Mouse (Mus musculus): Measurements from ENCODE around the gene Trim26. TPM values are rescaled to one million over a fixed set of nuclear protein-coding genes. Genes with fewer than 3 reads are reported as not detected.

Trim26 gene
- polyA plus RNA-seq, 1 experiment from 2014 or later: 53.7 TPM

Other genes starting within 250 kb of the Trim26 start
- gene H2-M9, start 194.5 kb upstream of the Trim26 start, polyA plus RNA-seq (2015; fragmentation: Nextera tagmentation; extraction: Ambion mirVana): not detected in 2 replicates
- gene H2-M1, start 164.9 kb upstream of the Trim26 start, polyA plus RNA-seq (2015; fragmentation: Nextera tagmentation; extraction: Ambion mirVana): not detected in 2 replicates
- not detected in 2 replicates for gene H2-M10.5, start 64.2 kb upstream of the Trim26 start, polyA plus RNA-seq (2015; fragmentation: Nextera tagmentation; extraction: Ambion mirVana)
- gene H2-M10.6, start 25.0 kb upstream of the Trim26 start, polyA plus RNA-seq (2015; fragmentation: Nextera tagmentation; extraction: Ambion mirVana): not detected in 2 replicates
- 0.13 and 0.28 TPM in 2 replicates for gene Trim15, start 30.1 kb downstream of the Trim26 start, polyA plus RNA-seq (2015; fragmentation: Nextera tagmentation; extraction: Ambion mirVana)
- gene Trim10, start 32.4 kb downstream of the Trim26 start, polyA plus RNA-seq (2015; fragmentation: Nextera tagmentation; extraction: Ambion mirVana): 2.5 and 3.9 TPM in 2 replicates
- gene Trim40, start 53.0 kb downstream of the Trim26 start, polyA plus RNA-seq (2015; fragmentation: Nextera tagmentation; extraction: Ambion mirVana): not detected in 2 replicates
- not detected in 2 replicates for gene Trim31, start 61.0 kb downstream of the Trim26 start, polyA plus RNA-seq (2015; fragmentation: Nextera tagmentation; extraction: Ambion mirVana)
- 1.4 and 1.5 TPM in 2 replicates for gene Rnf39, start 105.8 kb downstream of the Trim26 start, polyA plus RNA-seq (2015; fragmentation: Nextera tagmentation; extraction: Ambion mirVana)
- 115 and 118 TPM in 2 replicates for gene Ppp1r11, start 114.6 kb downstream of the Trim26 start, polyA plus RNA-seq (2015; fragmentation: Nextera tagmentation; extraction: Ambion mirVana)
- gene Znrd1, start 121.4 kb downstream of the Trim26 start, polyA plus RNA-seq (2015; fragmentation: Nextera tagmentation; extraction: Ambion mirVana): 111 and 117 TPM in 2 replicates
- 5.7 and 5.8 TPM in 2 replicates for gene Znrd1as, start 121.5 kb downstream of the Trim26 start, polyA plus RNA-seq (2015; fragmentation: Nextera tagmentation; extraction: Ambion mirVana)
- gene 2410137M14Rik, start 144.1 kb downstream of the Trim26 start, polyA plus RNA-seq (2015; fragmentation: Nextera tagmentation; extraction: Ambion mirVana): not detected in 2 replicates
- gene H2-M5, start 152.4 kb downstream of the Trim26 start, polyA plus RNA-seq (2015; fragmentation: Nextera tagmentation; extraction: Ambion mirVana): 1.3 TPM in 2 replicates
- gene Zfp57, start 164.0 kb downstream of the Trim26 start, polyA plus RNA-seq (2015; fragmentation: Nextera tagmentation; extraction: Ambion mirVana): 136 and 138 TPM in 2 replicates
- gene Mog, start 186.3 kb downstream of the Trim26 start, polyA plus RNA-seq (2015; fragmentation: Nextera tagmentation; extraction: Ambion mirVana): 0.18 and 0.22 TPM in 2 replicates
- gene Gabbr1, start 208.8 kb downstream of the Trim26 start, polyA plus RNA-seq (2015; fragmentation: Nextera tagmentation; extraction: Ambion mirVana): 13.3 and 15.2 TPM in 2 replicates

Measured in limb, embryonic 13.5 days (tissue).